Mouse (Mus musculus) megakaryocyte, embryonic 14.5 days (primary cell): ENCODE measurements around the gene Nlrp6. TPM values are rescaled to one million over a fixed set of nuclear protein-coding genes. Genes with fewer than 3 reads are reported as not detected.
"Not testable (repeated sequence)": the region's sequence is repeated elsewhere in the genome, so short reads cannot be mapped to it uniquely, and the experiment has no call there.

Experiments
- H3K27me3 ChIP-seq: replicated peaks from 2 replicates; pipeline ENCODE3; 2012; ENCODE audit warnings: inconsistent platforms
- H3K36me3 ChIP-seq: replicated peaks from 2 replicates; pipeline ENCODE3; 2012; ENCODE audit warnings: low read length, inconsistent platforms, mixed read lengths
- H3K4me1 ChIP-seq: 2 replicates; pipeline ENCODE4 v1.6.1; 2012; ENCODE audit warnings: inconsistent platforms
- H3K4me3 ChIP-seq: replicated peaks from 2 replicates; pipeline ENCODE3; 2012; ENCODE audit warnings: moderate library complexity, mild to moderate bottlenecking, inconsistent platforms
- H3K9me3 ChIP-seq: 2 replicates; pipeline ENCODE4 v1.6.1; 2012; ENCODE audit warnings: inconsistent platforms
- FLI1 ChIP-seq: IDR thresholded peaks from 2 replicates; pipeline ENCODE4 v1.6.1; 2012; ENCODE audit warnings: low read length, inconsistent platforms, mixed read lengths
- GATA1 ChIP-seq: IDR thresholded peaks from 3 replicates; pipeline ENCODE4 v1.6.1; 2012; ENCODE audit warnings: mixed read lengths, low read length, inconsistent platforms, borderline replicate concordance
- polyA plus RNA-seq: library from polyadenylated mRNA; stranded (reverse); fragments of >175 nt; gene quantifications from 2 replicates; pipeline ENCODE4 v1.2.3, GENCODE M21; 2012; ENCODE audit warnings: low replicate concordance; ENCODE audit not compliant: insufficient read depth

The Nlrp6 gene
- polyA plus RNA-seq, 1 experiment: 18.0 TPM

GRCm38 (mm10) chr7:140970931-140971330 lies 50.2 kb downstream of the Nlrp6 start:
- Histone ChIP-seq H3K9me3 (no peaks in the 10 kb centered on the region), H3K4me1 (peaks cover 79% of the 10 kb centered on the region), H3K36me3 (peaks cover 28% of the 10 kb centered on the region)

GRCm38 (mm10) chr7:140971479-140972171 lies 50.9 kb downstream of the Nlrp6 start:
- Histone ChIP-seq H3K9me3 (no peaks in the 10 kb centered on the region), H3K4me3 (peak overlapping the region; percentile 56), H3K36me3 (peaks cover 28% of the 10 kb centered on the region), H3K4me1 (peaks cover 85% of the 10 kb centered on the region), H3K27me3 (no peaks in the 10 kb centered on the region)
- TF ChIP-seq FLI1 (no peak), GATA1 (no peak)

More at GRCm38 (mm10) chr7:140970931-140971330, 50.2 kb downstream of the Nlrp6 start:
- TF ChIP-seq FLI1: no peak
- no peak for TF ChIP-seq GATA1
- no peaks in the 10 kb centered on the region for H3K27me3 ChIP-seq
- peak overlapping the region; percentile 91 for H3K4me3 ChIP-seq

- no peak for TF ChIP-seq FLI1
- no peak for TF ChIP-seq GATA1
- H3K4me3 ChIP-seq: no peak overlapping the region
- H3K27me3 ChIP-seq: no peaks in the 10 kb centered on the region
- no peaks in the 10 kb centered on the region for H3K9me3 ChIP-seq
- peaks cover 28% of the 10 kb centered on the region for H3K36me3 ChIP-seq
- peaks cover 71% of the 10 kb centered on the region for H3K4me1 ChIP-seq
These were observed 52.9 kb downstream of the Nlrp6 start for GRCm38 (mm10) chr7:140973396-140974165.

- no peak for TF ChIP-seq GATA1
- H3K36me3 ChIP-seq: peaks cover 25% of the 10 kb centered on the region
- H3K4me1 ChIP-seq: peaks cover 63% of the 10 kb centered on the region
- peak overlapping the region; percentile 73 for H3K4me3 ChIP-seq
- no peaks in the 10 kb centered on the region for H3K9me3 ChIP-seq
- H3K27me3 ChIP-seq: no peaks in the 10 kb centered on the region
These were observed 54.2 kb downstream of the Nlrp6 start for GRCm38 (mm10) chr7:140974940-140975339.

GRCm38 (mm10) chr7:140975465-140975864 lies 54.8 kb downstream of the Nlrp6 start:
- no peaks in the 10 kb centered on the region for H3K27me3 ChIP-seq
- TF ChIP-seq GATA1: no peak
- no peak for TF ChIP-seq FLI1

GRCm38 (mm10) chr7:140976720-140977119 lies 56.0 kb downstream of the Nlrp6 start:
- not testable (repeated sequence) for H3K36me3 ChIP-seq, H3K27me3 ChIP-seq, H3K4me3 ChIP-seq, H3K9me3 ChIP-seq
- H3K4me1 ChIP-seq: peaks cover 60% of the 10 kb centered on the region

More at GRCm38 (mm10) chr7:140975465-140975864, 54.8 kb downstream of the Nlrp6 start:
- no peaks in the 10 kb centered on the region for H3K9me3 ChIP-seq
- peaks cover 19% of the 10 kb centered on the region for H3K36me3 ChIP-seq
- peaks cover 63% of the 10 kb centered on the region for H3K4me1 ChIP-seq
- no peak overlapping the region for H3K4me3 ChIP-seq

Other genes with a start within 250 kb of the Nlrp6 start
- gene Olfr45, start 239.0 kb upstream of the Nlrp6 start, polyA plus RNA-seq: not detected in 2 replicates
- gene Olfr541, start 223.6 kb upstream of the Nlrp6 start, polyA plus RNA-seq: not detected in 2 replicates
- gene Cyp2e1, start 157.2 kb upstream of the Nlrp6 start, polyA plus RNA-seq: not detected in 2 replicates
- gene Syce1, start 133.1 kb upstream of the Nlrp6 start, polyA plus RNA-seq: 0.38 TPM in 1 of 2 replicates, not detected in the other
- gene Zfp941, start 98.7 kb upstream of the Nlrp6 start, polyA plus RNA-seq: 1.8 TPM in 1 of 2 replicates, not detected in the other
- gene Urah, start 85.9 kb upstream of the Nlrp6 start, polyA plus RNA-seq: not detected in 2 replicates
- 1.1 TPM in 1 of 2 replicates, not detected in the other for gene Scgb1c1, start 75.4 kb upstream of the Nlrp6 start, polyA plus RNA-seq
- 0.13 TPM in 1 of 2 replicates, not detected in the other for gene Odf3, start 73.1 kb upstream of the Nlrp6 start, polyA plus RNA-seq
- gene Gm45785, start 64.6 kb upstream of the Nlrp6 start, polyA plus RNA-seq: not detected in 2 replicates
- gene Ric8a, start 63.9 kb upstream of the Nlrp6 start, polyA plus RNA-seq: 57.2 and 112 TPM in 2 replicates
- gene Bet1l, start 63.3 kb upstream of the Nlrp6 start, polyA plus RNA-seq: 4.0 and 23.4 TPM in 2 replicates
- gene Psmd13, start 38.9 kb upstream of the Nlrp6 start, polyA plus RNA-seq: 16.6 and 130 TPM in 2 replicates
- gene Sirt3, start 38.6 kb upstream of the Nlrp6 start, polyA plus RNA-seq: 25.1 and 60.6 TPM in 2 replicates
- gene Cox8b, start 20.5 kb upstream of the Nlrp6 start, polyA plus RNA-seq: not detected in 2 replicates
- 6.6 and 7.4 TPM in 2 replicates for gene Pgghg, start 20.5 kb downstream of the Nlrp6 start, polyA plus RNA-seq
- gene Ifitm5, start 29.4 kb downstream of the Nlrp6 start, polyA plus RNA-seq: not detected in 2 replicates
- gene Gm45717, start 35.0 kb downstream of the Nlrp6 start, polyA plus RNA-seq: not detected in 2 replicates
- 93.8 and 722 TPM in 2 replicates for gene Ifitm2, start 35.1 kb downstream of the Nlrp6 start, polyA plus RNA-seq
- gene Ifitm1, start 46.3 kb downstream of the Nlrp6 start, polyA plus RNA-seq: 27.5 and 76.2 TPM in 2 replicates
- 28.6 and 151 TPM in 2 replicates for gene Ifitm3, start 89.9 kb downstream of the Nlrp6 start, polyA plus RNA-seq
- 0.91 TPM in 1 of 2 replicates, not detected in the other for gene Ifitm6, start 97.0 kb downstream of the Nlrp6 start, polyA plus RNA-seq
- not detected in 2 replicates for gene Gm17387, start 108.2 kb downstream of the Nlrp6 start, polyA plus RNA-seq
- gene B4galnt4, start 140.2 kb downstream of the Nlrp6 start, polyA plus RNA-seq: 11.5 and 17.3 TPM in 2 replicates
- 2.5 and 3.0 TPM in 2 replicates for gene Pkp3, start 157.3 kb downstream of the Nlrp6 start, polyA plus RNA-seq
- 41.8 and 92.9 TPM in 2 replicates for gene Sigirr, start 179.7 kb downstream of the Nlrp6 start, polyA plus RNA-seq
- not detected in 2 replicates for gene Ano9, start 196.9 kb downstream of the Nlrp6 start, polyA plus RNA-seq
- 32.9 and 81.5 TPM in 2 replicates for gene Ptdss2, start 201.5 kb downstream of the Nlrp6 start, polyA plus RNA-seq